Mouse (Mus musculus) heart, postnatal 14 days (tissue): ENCODE measurements around the gene Nelfcd. TPM values are rescaled to one million over a fixed set of nuclear protein-coding genes. Genes with fewer than 3 reads are reported as not detected.

Experiments used
- DNase-seq, 2 experiments: peaks; one replicate each; pipeline ENCODE4 v3.0.0; 2021 to 2022
- intact Hi-C: fragments of 180-260 bp; cut with DNase I; formaldehyde crosslinking; loops from one replicate; pipeline ENCODE4 v1.15.1; 2025
- total RNA-seq, 2 experiments: library from RNA; stranded (reverse); gene quantifications; 2 replicates each; pipeline ENCODE4 v1.2.3; 2021

Gene Nelfcd
- total RNA-seq, 2 experiments from 2014 or later: 37.7 to 38.8 TPM

DNA sequence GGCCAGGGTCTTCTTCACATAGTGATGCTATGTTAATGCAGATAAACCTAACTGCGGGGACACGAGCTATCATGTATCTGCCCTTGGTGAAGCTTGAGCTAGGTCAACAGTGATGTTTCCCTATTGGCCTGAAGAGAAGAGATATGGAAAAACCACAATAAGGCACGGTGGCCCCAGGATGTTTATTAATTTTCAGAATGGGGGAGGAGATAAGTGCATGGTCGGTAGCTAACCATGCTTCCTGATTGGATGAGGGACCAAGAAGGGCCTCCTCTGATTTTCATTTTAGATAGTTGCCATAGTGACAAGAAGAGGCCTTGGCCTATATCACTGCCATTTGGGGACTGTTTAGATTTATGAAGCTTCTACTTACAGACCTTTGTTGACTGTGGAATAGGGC, 54.7 kb downstream of the Nelfcd start:
- intact Hi-C loops: loop anchor here (10.0 kb wide), 1 partner anchor 384 kb away; no protein-coding TSS in a partner anchor
- no peak for DNase-seq

DNA sequence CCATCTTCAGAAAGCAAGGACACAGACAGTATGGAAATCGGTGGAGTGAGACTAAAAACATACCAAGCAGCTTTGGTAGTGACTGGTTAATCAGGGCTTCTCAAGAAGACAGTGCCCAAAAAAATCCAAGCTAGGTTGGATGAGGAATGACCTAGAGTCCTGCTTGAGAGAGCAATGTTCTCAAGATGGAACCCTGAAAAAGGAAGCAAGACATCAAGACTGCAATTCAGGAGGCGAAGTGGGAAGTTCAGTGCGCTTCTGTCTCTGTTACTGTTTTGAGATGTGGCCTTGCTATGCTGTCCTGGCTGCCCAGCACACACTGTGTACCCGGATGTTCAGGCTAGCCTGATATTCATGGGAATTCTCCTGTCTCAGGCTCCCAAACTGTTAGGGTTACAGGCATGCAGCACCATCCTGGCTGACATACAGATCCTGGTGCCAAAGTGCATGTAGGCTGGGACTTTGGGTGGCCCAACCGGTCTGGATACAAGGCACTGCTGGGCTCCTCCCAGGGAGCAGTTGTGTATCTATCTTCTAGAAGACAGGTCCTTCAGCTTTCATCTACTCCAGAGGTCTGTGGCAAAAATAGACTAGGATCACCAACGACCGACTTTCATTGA, 55.3 kb downstream of the Nelfcd start:
- DNase-seq: no peak
- intact Hi-C loops: loop anchor here (10.0 kb wide), 1 partner anchor 384 kb away; no protein-coding TSS in a partner anchor

DNA sequence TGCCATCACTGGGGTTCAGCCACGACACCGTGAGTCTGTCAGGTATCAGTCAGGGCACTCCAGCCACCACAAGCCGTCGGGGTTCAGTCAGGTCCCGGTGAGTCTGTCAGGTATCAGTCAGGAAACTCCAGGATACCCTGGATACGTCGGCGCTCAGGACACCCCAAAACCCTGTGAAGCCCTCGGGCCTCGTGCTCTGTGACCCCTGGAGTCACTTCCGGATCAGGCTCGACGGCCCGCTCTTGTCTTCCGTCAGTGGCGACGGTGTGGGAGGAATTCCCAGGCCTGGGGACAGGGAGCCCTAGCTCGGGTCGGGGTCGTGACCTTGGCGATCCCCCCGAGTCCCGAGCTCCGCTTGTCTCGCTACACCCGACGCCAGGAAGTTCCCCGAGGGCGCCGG, 56.8 kb downstream of the Nelfcd start:
- intact Hi-C loops: loop anchor here (10.0 kb wide), 1 partner anchor 382 kb away; no protein-coding TSS in a partner anchor
- no peak for DNase-seq

DNA sequence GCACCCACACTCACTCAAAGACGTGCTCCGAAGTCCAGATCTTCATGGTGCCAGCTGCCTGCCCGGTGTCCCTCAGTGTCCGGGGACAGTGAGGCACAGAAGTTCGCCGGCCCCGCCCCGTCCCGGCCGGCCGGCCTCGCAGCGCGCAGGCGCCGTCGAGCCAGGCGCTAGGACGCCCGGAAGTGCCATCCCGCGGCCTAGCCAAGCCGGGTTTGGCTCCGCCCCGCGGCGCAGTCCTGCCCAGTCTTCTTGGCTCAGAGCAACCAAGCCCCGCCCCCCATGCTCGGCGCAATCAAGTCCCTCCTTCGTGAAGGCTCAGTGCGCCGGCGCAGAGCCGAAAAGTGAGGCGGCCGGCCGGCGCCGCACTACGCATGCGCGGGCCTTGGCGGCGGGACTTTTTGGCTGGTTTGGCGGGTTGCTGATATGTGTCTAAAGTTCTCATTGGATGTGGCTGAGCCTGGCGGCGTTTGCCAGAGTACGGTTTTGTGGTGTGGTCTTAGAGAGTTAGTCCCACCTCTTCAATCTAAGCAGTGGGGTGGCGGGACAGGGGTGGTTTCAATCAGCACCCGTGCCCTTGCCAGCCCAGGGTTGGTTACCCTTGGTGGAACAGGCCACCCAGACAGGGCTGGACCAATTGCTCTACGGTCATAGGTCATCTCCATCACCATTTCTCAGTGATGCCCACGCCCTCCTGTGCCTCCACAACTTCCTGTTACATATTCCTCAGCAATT, 57.4 kb downstream of the Nelfcd start, which contains the start of gene Prelid3b:
Prelid3b (minus strand) TSS at position 264 of the 732 bp plus-strand sequence.
- intact Hi-C loops: loop anchor here (10.0 kb wide), 1 partner anchor 382 kb away; no protein-coding TSS in a partner anchor
- DNase-seq: peak; percentile 100

GRCm38 (mm10) chr2:174473550-174473927, 57.9 kb downstream of the Nelfcd start:
- intact Hi-C loops: loop anchor here (10.0 kb wide), 1 partner anchor 381 kb away; no protein-coding TSS in a partner anchor

More at GRCm38 (mm10) chr2:174473550-174473927, 57.9 kb downstream of the Nelfcd start:
- DNase-seq: no peak

Other genes with a start within 250 kb of the Nelfcd start
- 1,000 to 10,000 TPM; 1,353 to 1,383 TPM for gene Gnas, start 131.5 kb upstream of the Nelfcd start, total RNA-seq
- 1 to 10 TPM; 1.7 to 1.8 TPM for gene Gm20721, start 69.1 kb upstream of the Nelfcd start, total RNA-seq
- 10 to 100 TPM; 36.6 to 42.1 TPM for gene Ctsz, start 23.2 kb downstream of the Nelfcd start, total RNA-seq
- gene Tubb1, start 34.9 kb downstream of the Nelfcd start, total RNA-seq: 1 to 10 TPM; 2.0 TPM
- gene Atp5e, start 48.3 kb downstream of the Nelfcd start, total RNA-seq: 1,000 to 10,000 TPM; 1,334 to 1,389 TPM
- 10 to 100 TPM; 59.8 to 72.3 TPM for gene Prelid3b, start 57.3 kb downstream of the Nelfcd start, total RNA-seq
- gene Zfp831, start 227.7 kb downstream of the Nelfcd start, total RNA-seq: under 1 TPM; 0.07 to 0.12 TPM